Mouse (Mus musculus) limb, embryonic 11.5 days (tissue): ENCODE results near the gene Lama1. TPM values are rescaled to one million over a fixed set of nuclear protein-coding genes. Genes with fewer than 3 reads are reported as not detected.

ENCODE experiments used
- ATAC-seq: fragments of 200-750 bp; cut with Nextera tagmentation; 2 replicates; pipeline ENCODE4 v1.8.0; 2017; ENCODE audit warnings: low read depth; ENCODE audit not compliant: insufficient number of reproducible peaks, low FRiP score, low TSS enrichment
- DNase-seq: peaks from one replicate; pipeline ENCODE4 v3.0.0-alpha.2; 2015; ENCODE audit warnings: low spot score
- H3K27ac ChIP-seq: fragments of 300-500 bp; sonication (generic); replicated peaks from 2 replicates; pipeline ENCODE4 v1.5.1; 2014; ENCODE audit warnings: low read depth, mild to moderate bottlenecking, low read length
- H3K27me3 ChIP-seq: fragments of 300-500 bp; sonication (generic); 2 replicates; pipeline ENCODE4 v1.6.1; 2014; ENCODE audit warnings: mild to moderate bottlenecking, low read length, mixed read lengths; ENCODE audit not compliant: control insufficient read depth, insufficient read depth
- H3K36me3 ChIP-seq: fragments of 300-500 bp; sonication (generic); 2 replicates; pipeline ENCODE4 v1.6.1; 2014; ENCODE audit warnings: mild to moderate bottlenecking, low read length, moderate library complexity, mixed read lengths; ENCODE audit not compliant: control insufficient read depth, insufficient read depth
- H3K4me1 ChIP-seq: fragments of 300-500 bp; sonication (generic); 2 replicates; pipeline ENCODE4 v1.6.1; 2014; ENCODE audit warnings: low read length, mixed read lengths; ENCODE audit not compliant: control insufficient read depth, insufficient read depth
- H3K4me2 ChIP-seq: fragments of 300-500 bp; sonication (generic); 2 replicates; pipeline ENCODE4 v1.6.1; 2014; ENCODE audit warnings: low read depth, mild to moderate bottlenecking, moderate library complexity; ENCODE audit not compliant: severe bottlenecking
- H3K4me3 ChIP-seq: fragments of 300-500 bp; sonication (generic); 2 replicates; pipeline ENCODE4 v1.5.1; 2014; ENCODE audit warnings: low read depth, low read length
- H3K9ac ChIP-seq: fragments of 300-500 bp; sonication (generic); 2 replicates; pipeline ENCODE4 v1.6.1; 2014; ENCODE audit warnings: mild to moderate bottlenecking, low read length
- H3K9me3 ChIP-seq: fragments of 300-500 bp; sonication (generic); 2 replicates; pipeline ENCODE4 v1.6.1; 2016; ENCODE audit warnings: low read length; ENCODE audit not compliant: control insufficient read depth
- WGBS: fragments of 180-500 bp; shearing (Covaris S2); extraction: QIAGEN DNeasy Blood & Tissue Kit; methylation state at CpG from one replicate; pipeline ENCODE4 v1.1.7; 2014; 5-methylcytosine and 5-hydroxymethylcytosine counted together
- polyA plus RNA-seq: library from polyadenylated mRNA; unstranded; fragments of >200 nt; fragmentation: Nextera tagmentation; extraction: Ambion mirVana; gene quantifications from 2 replicates; pipeline ENCODE4 v1.2.1, GENCODE M21; 2014

Lama1 gene
- polyA plus RNA-seq: 4.9 and 5.2 TPM in 2 replicates

DNA sequence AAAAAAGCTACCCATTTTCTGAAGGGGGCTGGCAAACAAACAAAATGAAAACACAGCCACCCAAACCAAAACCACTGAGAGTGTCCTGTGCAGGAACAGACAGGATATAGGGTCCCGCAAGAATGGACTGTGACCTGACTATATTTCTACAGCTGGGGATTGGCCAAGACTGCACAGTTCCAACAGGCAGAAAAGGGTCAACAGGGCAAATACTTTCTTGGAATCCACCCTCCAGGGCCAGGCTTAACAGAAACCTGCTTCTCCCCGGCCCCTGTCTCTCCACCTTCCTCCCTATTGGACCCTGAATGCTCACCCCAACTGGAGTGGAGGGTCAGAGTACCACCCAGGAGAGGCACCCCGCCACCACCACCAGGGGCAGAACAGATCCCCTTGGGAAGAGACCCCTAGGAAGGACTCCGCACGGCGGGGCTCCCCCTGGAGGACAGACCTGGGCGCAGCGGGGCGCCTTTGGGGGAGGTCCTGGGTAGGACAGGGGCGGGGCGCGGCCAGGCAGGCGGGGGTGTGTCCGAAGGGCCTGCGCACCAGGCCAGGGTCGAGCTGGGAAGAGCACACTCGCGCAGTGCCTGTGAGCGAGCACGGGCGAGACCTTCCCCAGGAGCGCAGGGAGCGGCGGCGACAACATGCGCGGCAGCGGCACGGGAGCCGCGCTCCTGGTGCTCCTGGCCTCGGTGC is at the start of gene Lama1:
Lama1 (plus strand) TSS at position 566 of the 693 bp plus-strand sequence.
- H3K27me3 ChIP-seq: peaks cover 5% of the 10 kb centered on the region; the same call in 1 of the 2 replicates
- no peak within 1 kb of the TSS for H3K27ac ChIP-seq
- no peaks in the 10 kb centered on the region for H3K36me3 ChIP-seq
- ATAC-seq (peak; percentile 91), DNase-seq (peak; percentile 91)
- no peaks in the 10 kb centered on the region for H3K9me3 ChIP-seq
- H3K9ac ChIP-seq: peak within 1 kb of the TSS; percentile 69
- 3% methylated on average over 32 of the region's 32 CpGs for WGBS
- peak within 1 kb of the TSS; percentile 72 for H3K4me3 ChIP-seq
- H3K4me2 ChIP-seq: peak within 1 kb of the TSS; percentile 96
- H3K4me1 ChIP-seq: peaks cover 12% of the 10 kb centered on the region

DNA sequence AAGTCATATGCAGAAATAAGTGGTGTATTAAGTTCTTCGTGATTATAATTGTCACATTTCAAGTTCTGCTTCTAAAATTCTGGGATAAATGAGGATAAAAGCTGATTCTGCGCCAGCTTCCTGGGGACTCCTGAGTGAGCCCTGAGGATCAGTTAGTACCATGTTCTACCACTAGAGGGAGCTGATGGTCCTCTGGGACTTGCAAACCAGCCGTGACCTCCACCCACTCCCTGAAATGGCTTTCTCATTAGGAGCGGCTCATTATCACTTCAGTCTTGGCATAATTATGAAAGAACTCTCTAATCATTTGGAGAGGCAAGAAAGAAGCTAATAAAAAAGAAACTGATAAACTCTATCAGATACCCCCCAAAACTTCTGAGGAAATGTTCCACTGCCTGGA is 45.6 kb upstream of the Lama1 start:
- H3K27me3 ChIP-seq: no peaks in the 10 kb centered on the region
- H3K27ac ChIP-seq: no peak overlapping the region
- H3K9ac ChIP-seq: no peak overlapping the region
- no peaks in the 10 kb centered on the region for H3K4me1 ChIP-seq
- H3K9me3 ChIP-seq: no peaks in the 10 kb centered on the region
- no peak overlapping the region for H3K4me3 ChIP-seq
- WGBS: 17% methylated on average over 4 of the region's 4 CpGs
- no peaks in the 10 kb centered on the region for H3K36me3 ChIP-seq
- 0 out of 2 replicates have a peak, but pooled peaks have one; percentile 31 for ATAC-seq
- no peak overlapping the region for H3K4me2 ChIP-seq
- DNase-seq: peak; percentile 67

DNA sequence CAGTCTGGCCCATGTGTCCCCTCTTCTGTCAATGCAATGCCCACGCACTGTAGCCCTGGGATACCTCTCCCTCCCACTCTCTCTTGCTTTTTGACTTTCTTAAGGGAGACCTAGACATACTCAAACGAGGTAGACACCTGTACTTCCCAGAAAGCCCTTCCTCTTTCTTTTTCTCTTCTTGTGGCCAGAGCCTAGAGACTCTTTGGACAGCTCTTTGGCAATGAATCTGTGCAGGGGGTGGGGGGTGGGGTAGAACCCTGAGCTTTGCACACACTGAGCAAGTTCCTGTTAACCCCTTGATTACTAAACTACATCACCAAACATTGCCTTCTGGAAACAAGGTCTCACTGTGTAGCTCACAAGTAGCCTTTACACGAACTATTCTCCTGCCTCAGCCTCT is 32.8 kb upstream of the Lama1 start:
- no peak for ATAC-seq

DNA sequence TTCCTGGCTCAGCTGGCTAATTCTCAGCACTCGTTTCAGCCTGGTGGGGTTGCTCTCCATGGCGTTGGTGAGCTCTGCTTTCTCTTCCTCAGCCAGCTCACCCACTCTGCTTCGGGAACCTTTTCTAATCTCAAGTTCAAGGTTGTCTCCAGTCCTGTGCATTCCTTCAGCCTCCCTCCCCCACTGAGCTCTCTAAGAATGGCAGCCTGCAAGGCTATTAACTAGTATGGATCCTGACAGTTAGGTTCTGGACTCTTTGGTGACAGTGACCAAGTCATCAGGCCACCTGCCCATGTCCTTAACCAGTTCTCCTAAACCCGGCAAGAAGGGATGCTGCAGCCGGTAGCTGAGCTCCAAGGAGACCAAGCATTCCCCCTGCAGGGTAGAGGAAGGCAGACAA is 30.1 kb upstream of the Lama1 start:
- H3K9me3 ChIP-seq: no peaks in the 10 kb centered on the region
- H3K4me3 ChIP-seq: no peak overlapping the region
- no peak overlapping the region for H3K9ac ChIP-seq
- WGBS: 71% methylated on average over 5 of the region's 5 CpGs
- no peaks in the 10 kb centered on the region for H3K27me3 ChIP-seq
- ATAC-seq: no peak
- DNase-seq: no peak
- H3K27ac ChIP-seq: no peak overlapping the region
- no peaks in the 10 kb centered on the region for H3K4me1 ChIP-seq
- no peak overlapping the region for H3K4me2 ChIP-seq
- H3K36me3 ChIP-seq: no peaks in the 10 kb centered on the region

More for the DNA sequence above, 32.8 kb upstream of the Lama1 start:
- no peaks in the 10 kb centered on the region for H3K27me3 ChIP-seq
- no peak overlapping the region for H3K4me2 ChIP-seq
- H3K9me3 ChIP-seq: no peaks in the 10 kb centered on the region
- H3K27ac ChIP-seq: no peak overlapping the region
- no peak overlapping the region for H3K4me3 ChIP-seq
- no peak overlapping the region for H3K9ac ChIP-seq
- no peaks in the 10 kb centered on the region for H3K36me3 ChIP-seq
- no peaks in the 10 kb centered on the region for H3K4me1 ChIP-seq
- 80% methylated on average over 3 of the region's 3 CpGs for WGBS
- no peak for DNase-seq

DNA sequence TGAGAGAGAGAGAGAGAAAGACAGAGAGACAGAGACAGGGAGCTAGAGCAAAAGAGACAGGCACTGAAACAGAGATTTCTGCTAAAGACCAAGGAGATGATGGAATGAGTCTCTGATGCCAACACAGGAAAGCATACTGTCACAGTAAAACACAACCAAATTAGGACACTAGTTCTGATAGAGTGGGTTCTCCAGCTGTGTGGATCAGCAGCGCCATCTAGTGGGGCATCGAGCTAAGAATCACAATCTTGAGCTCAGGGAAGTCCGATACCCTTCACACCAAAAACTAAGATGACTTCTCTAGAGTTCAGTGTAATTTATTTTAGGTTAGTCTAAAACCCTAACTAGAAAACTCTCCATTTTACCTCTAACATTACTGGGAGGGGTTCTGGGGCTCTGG is 29.1 kb upstream of the Lama1 start:
- DNase-seq (peak; percentile 87), ATAC-seq (no peak)
- no peaks in the 10 kb centered on the region for H3K27me3 ChIP-seq
- WGBS: 15% methylated on average over 3 of the region's 3 CpGs
- no peak overlapping the region for H3K4me3 ChIP-seq
- no peaks in the 10 kb centered on the region for H3K36me3 ChIP-seq
- no peak overlapping the region for H3K4me2 ChIP-seq
- H3K4me1 ChIP-seq: no peaks in the 10 kb centered on the region
- H3K9me3 ChIP-seq: no peaks in the 10 kb centered on the region
- H3K27ac ChIP-seq: no peak overlapping the region
- H3K9ac ChIP-seq: no peak overlapping the region

DNA sequence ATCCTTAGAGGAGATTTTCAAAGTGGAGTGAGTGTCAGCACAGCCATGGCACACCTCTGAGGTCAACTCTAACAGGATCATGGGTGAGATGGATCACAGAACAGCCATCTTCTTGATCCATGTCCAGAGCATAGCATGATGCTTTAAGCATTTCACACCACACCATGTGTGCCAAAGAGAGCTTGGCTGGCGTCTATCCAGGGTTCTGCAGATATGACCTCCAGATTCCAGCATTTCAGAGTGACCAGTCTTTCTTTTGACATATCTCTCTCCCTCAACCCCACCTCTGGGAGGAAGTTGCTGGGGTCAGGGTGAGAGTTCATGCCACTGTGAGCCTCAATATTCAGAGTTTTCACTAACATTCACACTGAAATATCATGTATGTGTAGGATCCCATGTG is 18.5 kb upstream of the Lama1 start:
- H3K9me3 ChIP-seq: no peaks in the 10 kb centered on the region
- no peaks in the 10 kb centered on the region for H3K4me1 ChIP-seq
- H3K4me2 ChIP-seq: no peak overlapping the region
- DNase-seq (no peak), ATAC-seq (no peak)
- no peak overlapping the region for H3K9ac ChIP-seq
- H3K27ac ChIP-seq: no peak overlapping the region
- 72% methylated on average over 1 of the region's 1 CpGs for WGBS
- H3K27me3 ChIP-seq: no peaks in the 10 kb centered on the region
- H3K4me3 ChIP-seq: no peak overlapping the region
- H3K36me3 ChIP-seq: no peaks in the 10 kb centered on the region

DNA sequence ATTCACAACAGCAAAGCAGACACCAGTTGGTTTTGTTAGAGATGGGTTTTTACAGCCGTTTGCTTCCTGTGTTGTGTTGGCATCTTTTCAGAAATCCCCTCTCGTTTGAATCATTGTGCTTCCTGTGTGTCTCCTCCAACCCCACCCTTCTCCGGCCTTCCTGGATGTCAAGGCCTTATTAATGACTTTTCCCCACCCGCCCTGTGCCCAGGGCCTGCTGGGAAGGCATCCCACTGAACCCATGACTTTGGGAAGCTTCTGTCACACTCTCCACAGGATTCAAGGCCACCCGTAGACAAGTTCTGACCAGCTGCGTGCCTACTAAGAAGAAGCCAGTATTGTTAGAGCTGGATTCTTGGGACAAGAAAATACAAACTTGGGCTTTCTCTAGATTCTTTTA is 16.0 kb upstream of the Lama1 start:
- WGBS: 76% methylated on average over 6 of the region's 6 CpGs
- H3K9ac ChIP-seq: no peak overlapping the region
- no peak overlapping the region for H3K4me3 ChIP-seq
- no peaks in the 10 kb centered on the region for H3K36me3 ChIP-seq
- no peaks in the 10 kb centered on the region for H3K4me1 ChIP-seq
- ATAC-seq: no peak
- no peak overlapping the region for H3K4me2 ChIP-seq
- no peaks in the 10 kb centered on the region for H3K27me3 ChIP-seq
- H3K27ac ChIP-seq: no peak overlapping the region
- no peaks in the 10 kb centered on the region for H3K9me3 ChIP-seq
- DNase-seq: no peak

DNA sequence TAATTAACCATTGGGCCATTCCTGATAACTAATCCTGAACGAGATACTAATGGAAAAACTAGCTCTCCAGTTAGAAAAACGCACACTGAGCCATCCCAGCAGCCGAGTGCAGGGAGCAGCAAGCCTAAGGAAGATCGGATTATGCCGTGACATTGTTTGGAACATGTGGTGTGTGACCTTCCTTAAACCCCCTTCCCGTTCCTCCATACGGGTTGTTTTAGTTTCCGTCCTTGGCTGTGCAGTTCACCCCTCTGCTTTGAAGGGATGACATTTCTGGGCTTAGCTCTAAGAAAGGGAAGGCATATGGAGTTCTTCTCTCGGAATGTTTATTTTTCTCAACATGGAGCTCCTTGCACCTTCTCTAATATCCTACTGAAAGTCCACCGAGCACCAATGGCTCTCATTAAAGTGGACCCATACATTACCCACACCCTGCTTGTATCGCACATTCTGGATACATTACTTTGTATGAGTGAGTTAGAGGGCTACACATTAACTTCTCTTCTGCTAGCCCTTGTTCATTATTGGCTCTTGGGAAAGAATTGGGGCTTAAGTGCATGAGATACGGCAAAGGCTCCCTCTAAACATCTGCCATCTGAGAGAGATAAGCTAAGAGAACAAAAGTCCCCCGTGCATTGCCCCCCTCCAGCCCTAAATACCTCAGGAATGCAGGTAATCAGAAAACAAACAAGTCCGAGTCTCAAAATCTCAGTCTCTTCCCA is 11.9 kb upstream of the Lama1 start:
- Histone ChIP-seq H3K27me3 (no peaks in the 10 kb centered on the region), H3K9me3 (no peaks in the 10 kb centered on the region), H3K27ac (no peak overlapping the region), H3K4me3 (no peak overlapping the region), H3K4me2 (no peak overlapping the region), H3K9ac (no peak overlapping the region), H3K4me1 (peaks cover 3% of the 10 kb centered on the region; the same call in 1 of the 2 replicates), H3K36me3 (no peaks in the 10 kb centered on the region)
- DNase-seq: no peak
- whole genome bisulfite sequencing: 63% methylated on average over 14 of the region's 14 CpGs
- ATAC-seq: no peak
